Mouse (Mus musculus) CH12.LX (cell line): ENCODE data around the gene Cav1. TPM values are rescaled to one million over a fixed set of nuclear protein-coding genes. Genes with fewer than 3 reads are reported as not detected.

Experiments used
- DNase-seq: peaks from one replicate; pipeline ENCODE4 v3.0.0-alpha.2; 2013; ENCODE audit errors: extremely low read depth
- H3K27ac ChIP-seq: 2 replicates; pipeline ENCODE4 v1.5.1; 2012; ENCODE audit warnings: low read depth, mild to moderate bottlenecking, control low read depth, moderate library complexity; ENCODE audit not compliant: insufficient read depth
- H3K27me3 ChIP-seq: replicated peaks from 2 replicates; pipeline ENCODE3; 2012; ENCODE audit warnings: inconsistent platforms
- H3K36me3 ChIP-seq, 2 experiments: replicated peaks in 1 of 2; 2 replicates each; pipeline versions ENCODE3 to v1.6.1; 2012; ENCODE audit warnings: inconsistent platforms in 1 of 2, low read length in 1 of 2, mild to moderate bottlenecking in 1 of 2, mixed read lengths in 1 of 2, moderate library complexity in 1 of 2; ENCODE audit not compliant: control insufficient read depth in 1 of 2, insufficient read depth in 1 of 2
- H3K4me1 ChIP-seq, 2 experiments: 2 replicates each; pipeline ENCODE4 v1.6.1; 2012; ENCODE audit warnings: inconsistent platforms in 1 of 2, moderate library complexity in 1 of 2; ENCODE audit not compliant: insufficient read depth in 2 of 2, control insufficient read depth in 1 of 2
- H3K4me2 ChIP-seq: 2 replicates; pipeline ENCODE4 v1.6.1; 2012; ENCODE audit warnings: low read depth, mild to moderate bottlenecking, control low read depth; ENCODE audit not compliant: poor library complexity, insufficient read depth, severe bottlenecking
- H3K4me3 ChIP-seq, 3 experiments: fragments of 150-350 bp in 1 of 3; sonication (generic) in 1 of 3; replicated peaks in 1 of 3; 2 replicates each; pipeline versions ENCODE3 to v1.5.1; 2011 to 2012; ENCODE audit warnings: low read depth in 2 of 3, low read length in 2 of 3, mild to moderate bottlenecking in 2 of 3, moderate library complexity in 2 of 3, control low read depth in 1 of 3, improper control_type of control experiment in 1 of 3, inconsistent platforms in 1 of 3, mixed read lengths in 1 of 3; ENCODE audit not compliant: poor library complexity in 1 of 3
- H3K79me2 ChIP-seq: replicated peaks from 2 replicates; pipeline ENCODE4 v1.6.1; 2012; ENCODE audit warnings: mild to moderate bottlenecking, moderate library complexity; ENCODE audit not compliant: control insufficient read depth, poor library complexity, insufficient read depth, severe bottlenecking; ENCODE audit errors: extremely low read depth
- H3K9ac ChIP-seq: 2 replicates; pipeline ENCODE4 v1.6.1; 2012; ENCODE audit warnings: low read depth, mild to moderate bottlenecking, control low read depth, moderate library complexity; ENCODE audit not compliant: insufficient read depth
- H3K9me3 ChIP-seq: replicated peaks from 2 replicates; pipeline ENCODE3; 2012; ENCODE audit warnings: low read length, inconsistent platforms, mixed read lengths
- E2F4 ChIP-seq: IDR thresholded peaks from 2 replicates; pipeline ENCODE4 v1.6.1; 2011; ENCODE audit warnings: low read depth, low read length, improper control_type of control experiment; ENCODE audit not compliant: insufficient replicate concordance
- ETS1 ChIP-seq: conservative IDR thresholded peaks from 2 replicates; pipeline ENCODE4 v1.6.1; 2012; ENCODE audit warnings: low read depth, mild to moderate bottlenecking, inconsistent platforms, low read length, improper control_type of control experiment, moderate library complexity
- JUN ChIP-seq: IDR thresholded peaks from 2 replicates; pipeline ENCODE4 v1.6.1; 2011; ENCODE audit warnings: low read depth, mild to moderate bottlenecking, low read length, improper control_type of control experiment, moderate library complexity; ENCODE audit not compliant: insufficient read depth
- KAT2A ChIP-seq: IDR thresholded peaks from 2 replicates; pipeline ENCODE4 v1.6.1; 2012; ENCODE audit warnings: low read length, improper control_type of control experiment, inconsistent platforms; ENCODE audit not compliant: insufficient replicate concordance
- MAFK ChIP-seq: IDR thresholded peaks from 2 replicates; pipeline ENCODE4 v1.6.1; 2011; ENCODE audit warnings: low read length, improper control_type of control experiment; ENCODE audit not compliant: insufficient replicate concordance
- MAX ChIP-seq: IDR thresholded peaks from 2 replicates; pipeline ENCODE4 v1.6.1; 2011; ENCODE audit warnings: low read length, improper control_type of control experiment
- MAZ ChIP-seq: IDR thresholded peaks from 2 replicates; pipeline ENCODE4 v1.6.1; 2012; ENCODE audit warnings: low read depth, mild to moderate bottlenecking, inconsistent platforms, low read length, improper control_type of control experiment, moderate library complexity
- MEF2A ChIP-seq: IDR thresholded peaks from 2 replicates; pipeline ENCODE4 v1.6.1; 2014; ENCODE audit warnings: low read depth, mild to moderate bottlenecking, inconsistent platforms, low read length, improper control_type of control experiment, borderline replicate concordance
- MYC ChIP-seq: IDR thresholded peaks from 2 replicates; pipeline ENCODE4 v1.6.1; 2011; ENCODE audit warnings: low read depth, mild to moderate bottlenecking, improper control_type of control experiment, low read length
- NRF1 ChIP-seq: IDR thresholded peaks from 2 replicates; pipeline ENCODE4 v1.6.1; 2014; ENCODE audit warnings: low read depth, mild to moderate bottlenecking, inconsistent platforms, low read length, improper control_type of control experiment, moderate library complexity
- PAX5 ChIP-seq: IDR thresholded peaks from 2 replicates; pipeline ENCODE4 v1.6.1; 2012; ENCODE audit warnings: low read length, inconsistent platforms, mixed read lengths
- RAD21 ChIP-seq: IDR thresholded peaks from 2 replicates; pipeline ENCODE4 v1.6.1; 2011; ENCODE audit warnings: low read depth, mild to moderate bottlenecking, low read length, improper control_type of control experiment, moderate library complexity
- SIN3A ChIP-seq: IDR thresholded peaks from 2 replicates; pipeline ENCODE4 v1.6.1; 2012; ENCODE audit warnings: low read length, improper control_type of control experiment, inconsistent platforms
- SMC3 ChIP-seq: IDR thresholded peaks from 2 replicates; pipeline ENCODE4 v1.6.1; 2011; ENCODE audit warnings: low read depth, low read length, improper control_type of control experiment
- TCF12 ChIP-seq: IDR thresholded peaks from 2 replicates; pipeline ENCODE4 v1.6.1; 2014; ENCODE audit warnings: low read depth, mild to moderate bottlenecking, inconsistent platforms, low read length, improper control_type of control experiment
- UBTF ChIP-seq: IDR thresholded peaks from 2 replicates; pipeline ENCODE4 v1.6.1; 2012; ENCODE audit warnings: low read depth, mild to moderate bottlenecking, inconsistent platforms, low read length, improper control_type of control experiment, moderate library complexity
- ZC3H11A ChIP-seq: IDR thresholded peaks from 2 replicates; pipeline ENCODE4 v1.6.1; 2012; ENCODE audit warnings: low read depth, mild to moderate bottlenecking, inconsistent platforms, low read length, improper control_type of control experiment
- dilution Hi-C: fragments of 300-500 bp; cut with MboI; formaldehyde crosslinking; loops from 2 replicates; pipeline ENCODE4 v1.14.3; 2020; ENCODE audit warnings: low sequenced_read_pairs; ENCODE audit not compliant: extremely low pct_unique_long_range_greater_than_20kb, extremely low pct_ligation_motif_present
- in situ Hi-C: fragments of 300-500 bp; cut with MboI; formaldehyde crosslinking; loops from 3 replicates; pipeline ENCODE4 v1.14.3; 2019; ENCODE audit warnings: low sequenced_read_pairs, low pct_ligation_motif_present, low pct_unique_long_range_greater_than_20kb, mixed read lengths
- polyA plus RNA-seq: library from polyadenylated mRNA; unstranded; fragments of >175 nt; gene quantifications from 2 replicates; pipeline ENCODE4 v1.2.1, GENCODE M21; 2012; ENCODE audit warnings: low read depth; ENCODE audit not compliant: insufficient read length
- total RNA-seq, 2 experiments: library from RNA; depleted of rRNA; stranded (reverse); fragments of 300-350 nt in 1 of 2; fragments of >200 nt in 1 of 2; gene quantifications; 2 replicates each; pipeline ENCODE4 v1.2.3; 2012 to 2014

Gene Cav1
- total and polyA plus RNA-seq, 3 experiments: not detected

DNA sequence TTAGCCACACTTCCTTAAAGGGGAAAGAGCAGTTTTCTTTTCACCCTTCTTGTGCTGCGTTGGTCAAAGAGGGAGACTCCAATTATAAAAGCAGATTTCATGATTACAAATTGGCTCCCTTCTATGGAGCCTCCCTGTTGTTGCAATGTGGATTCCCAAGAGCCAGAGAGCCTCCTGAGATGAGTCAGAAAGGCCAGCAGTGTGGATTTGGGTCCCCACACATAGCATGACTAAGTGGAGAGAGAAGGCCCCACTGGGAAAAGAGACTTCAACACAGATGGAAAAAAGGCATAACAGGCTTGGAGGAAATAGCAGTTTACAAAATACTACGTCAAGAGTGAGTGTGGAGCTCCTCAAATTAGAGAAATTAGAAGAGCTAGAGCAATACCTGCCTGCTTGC, 3.1 kb downstream of the Cav1 start:
- in situ Hi-C loops (no loop called here), dilution Hi-C loops (no loop called here)
- Histone ChIP-seq H3K9me3 (no peaks in the 10 kb centered on the region), H3K9ac (no peak overlapping the region), H3K4me2 (no peak overlapping the region), H3K4me3 (no peak overlapping the region), H3K27me3 (no peaks in the 10 kb centered on the region), H3K36me3 (no peaks in the 10 kb centered on the region), H3K79me2 (no peaks in the 10 kb centered on the region), H3K4me1 (peaks cover 3 to 13% of the 10 kb centered on the region in 2 experiments; a peak in 3 of 4 replicates), H3K27ac (no peak overlapping the region)
- peak; percentile 17 for DNase-seq
- TF ChIP-seq MAX: no peak
- no peak for TF ChIP-seq SMC3
- 0 out of 2 replicates have a peak, but pooled peaks have one; percentile 12 for TF ChIP-seq ETS1

- peaks cover 0 to 7% of the 10 kb centered on the region in 2 experiments; a peak in 2 of 4 replicates for H3K4me1 ChIP-seq
- DNase-seq: no peak
- H3K36me3 ChIP-seq: no peaks in the 10 kb centered on the region
- no peak overlapping the region for H3K27ac ChIP-seq
- H3K27me3 ChIP-seq: no peaks in the 10 kb centered on the region
- in situ Hi-C loops: no loop called here
- H3K79me2 ChIP-seq: no peaks in the 10 kb centered on the region
- no peaks in the 10 kb centered on the region for H3K9me3 ChIP-seq
- H3K4me3 ChIP-seq: no peak overlapping the region
- dilution Hi-C loops: no loop called here
- no peak overlapping the region for H3K4me2 ChIP-seq
- H3K9ac ChIP-seq: no peak overlapping the region
- TF ChIP-seq JUN (no peak), E2F4 (no peak), PAX5 (no peak), TCF12 (no peak), MAZ (no peak), UBTF (no peak), SIN3A (no peak), MYC (no peak), ZC3H11A (no peak), MEF2A (no peak), NRF1 (no peak), RAD21 (no peak), MAFK (no peak), KAT2A (no peak)
Observed at GRCm38 (mm10) chr6:17314241-17314640, 8.1 kb downstream of the Cav1 start.
